Mouse (Mus musculus) layer of hippocampus, adult 2 months (tissue): ENCODE measurements at regions not wholly inside any gene's neighbourhood (a gene's known extent, or its start where the extent isn't known, plus 50 kb on each side); places are given as distances from the start of the nearest gene placed in this dataset.

Experiments used
- DNase-seq, 2 experiments: peaks; one replicate each; pipeline ENCODE4 v3.0.0; 2022; ENCODE audit warnings: low spot score in 2 of 2
- H3K27ac ChIP-seq: fragments of 200-600 bp; 2 replicates; pipeline ENCODE4 v1.8.1; 2022
- H3K4me3 ChIP-seq: fragments of 200-600 bp; 2 replicates; pipeline ENCODE4 v1.8.1; 2022; ENCODE audit warnings: mild to moderate bottlenecking
- CTCF ChIP-seq: fragments of 200-600 bp; conservative IDR thresholded peaks from 2 replicates; pipeline ENCODE4 v1.8.1; 2022; ENCODE audit warnings: antibody characterized with exemption, mild to moderate bottlenecking, moderate library complexity

GRCm38 (mm10) chr14:25030881-25031280, 428.1 kb upstream of the Zmiz1 start:
- Histone ChIP-seq H3K27ac (no peak overlapping the region), H3K4me3 (no peak overlapping the region)
- no peak for DNase-seq
- TF ChIP-seq CTCF: peak; percentile 36

- peak; percentile 39 to 57 for DNase-seq
- peak overlapping the region; percentile 12; the same call in 1 of the 2 replicates for H3K27ac ChIP-seq
Observed at GRCm38 (mm10) chr14:25031756-25032680, 427.0 kb upstream of the Zmiz1 start.

GRCm38 (mm10) chr14:25032899-25033298, 426.1 kb upstream of the Zmiz1 start:
- Histone ChIP-seq H3K27ac (no peak overlapping the region), H3K4me3 (no peak overlapping the region)
- no peak for DNase-seq
- TF ChIP-seq CTCF: no peak

More at GRCm38 (mm10) chr14:25031756-25032680, 427.0 kb upstream of the Zmiz1 start:
- TF ChIP-seq CTCF: peak; percentile 28
- H3K4me3 ChIP-seq: no peak overlapping the region

GRCm38 (mm10) chr14:25042265-25042664, 416.7 kb upstream of the Zmiz1 start:
- no peak overlapping the region for H3K4me3 ChIP-seq
- no peak for DNase-seq
- no peak overlapping the region for H3K27ac ChIP-seq
- no peak for TF ChIP-seq CTCF

GRCm38 (mm10) chr14:25044106-25044505, 414.9 kb upstream of the Zmiz1 start:
- peak in 1 of 2 experiments; percentile 16 for DNase-seq
- H3K27ac ChIP-seq: no peak overlapping the region

GRCm38 (mm10) chr14:25044867-25045266, 414.1 kb upstream of the Zmiz1 start:
- H3K27ac ChIP-seq: no peak overlapping the region
- H3K4me3 ChIP-seq: no peak overlapping the region
- DNase-seq: no peak
- TF ChIP-seq CTCF: no peak

More at GRCm38 (mm10) chr14:25044106-25044505, 414.9 kb upstream of the Zmiz1 start:
- no peak overlapping the region for H3K4me3 ChIP-seq
- TF ChIP-seq CTCF: no peak

- Histone ChIP-seq H3K4me3 (no peak overlapping the region), H3K27ac (peak overlapping the region; percentile 32; the same call in 1 of the 2 replicates)
- no peak for TF ChIP-seq CTCF
- no peak for DNase-seq
Observed at GRCm38 (mm10) chr14:25050674-25051251, 408.2 kb upstream of the Zmiz1 start.

- Histone ChIP-seq H3K27ac (no peak overlapping the region), H3K4me3 (no peak overlapping the region)
- no peak for TF ChIP-seq CTCF
- DNase-seq: no peak
Observed at GRCm38 (mm10) chr14:25052175-25052574, 406.8 kb upstream of the Zmiz1 start.

GRCm38 (mm10) chr14:25059351-25059750, 399.6 kb upstream of the Zmiz1 start:
- H3K4me3 ChIP-seq: no peak overlapping the region
- TF ChIP-seq CTCF: no peak
- no peak for DNase-seq

GRCm38 (mm10) chr14:25060285-25060684, 398.7 kb upstream of the Zmiz1 start:
- Histone ChIP-seq H3K27ac (no peak overlapping the region), H3K4me3 (no peak overlapping the region)
- DNase-seq: no peak
- TF ChIP-seq CTCF: no peak

More at GRCm38 (mm10) chr14:25059351-25059750, 399.6 kb upstream of the Zmiz1 start:
- H3K27ac ChIP-seq: no peak overlapping the region

- no peak overlapping the region for H3K27ac ChIP-seq
- TF ChIP-seq CTCF: no peak
- DNase-seq: no peak
- no peak overlapping the region for H3K4me3 ChIP-seq
Observed at GRCm38 (mm10) chr14:25063090-25063489, 395.9 kb upstream of the Zmiz1 start.

- H3K27ac ChIP-seq: no peak overlapping the region
- no peak for DNase-seq
- no peak for TF ChIP-seq CTCF
Observed at GRCm38 (mm10) chr14:25064190-25064947, 394.6 kb upstream of the Zmiz1 start.

GRCm38 (mm10) chr14:25067435-25067834, 391.6 kb upstream of the Zmiz1 start:
- no peak for DNase-seq
- no peak for TF ChIP-seq CTCF
- H3K4me3 ChIP-seq: no peak overlapping the region
- no peak overlapping the region for H3K27ac ChIP-seq

More at GRCm38 (mm10) chr14:25064190-25064947, 394.6 kb upstream of the Zmiz1 start:
- H3K4me3 ChIP-seq: no peak overlapping the region
